Mouse (Mus musculus): ENCODE data around the gene Cdk5rap3. TPM values are rescaled to one million over a fixed set of nuclear protein-coding genes. Genes with fewer than 3 reads are reported as not detected.

Cdk5rap3 gene
- polyA plus RNA-seq, 1 experiment, result 55.7 TPM

- TF ChIP-seq CTCF (IDR thresholded peaks at IDR 0.05; ENCODE audit: borderline replicate concordance, insufficient read depth, low read length), result no peak
- no peak for TF ChIP-seq POLR2A (IDR thresholded peaks at IDR 0.05; ENCODE audit: low read depth, low read length)
Observed at GRCm38 (mm10) chr11:96946498-96946897, 30.2 kb upstream of the Cdk5rap3 start.

GRCm38 (mm10) chr11:96944844-96945580, 28.7 kb upstream of the Cdk5rap3 start:
- no peaks in the 10 kb centered on the region for H3K4me1 ChIP-seq (ENCODE audit: control insufficient read depth, insufficient read depth, low read length)
- no peak overlapping the region for H3K27ac ChIP-seq (ENCODE audit: insufficient read depth, low read length)
- H3K4me3 ChIP-seq (ENCODE audit: insufficient read depth, low read length), result no peak overlapping the region
- TF ChIP-seq CTCF (IDR thresholded peaks at IDR 0.05; ENCODE audit: borderline replicate concordance, insufficient read depth, low read length) (no peak), POLR2A (IDR thresholded peaks at IDR 0.05; ENCODE audit: low read depth, low read length) (no peak)

More at GRCm38 (mm10) chr11:96946498-96946897, 30.2 kb upstream of the Cdk5rap3 start:
- Histone ChIP-seq H3K4me1 (ENCODE audit: control insufficient read depth, insufficient read depth, low read length) (no peaks in the 10 kb centered on the region), H3K27ac (ENCODE audit: insufficient read depth, low read length) (no peak overlapping the region), H3K4me3 (ENCODE audit: insufficient read depth, low read length) (no peak overlapping the region)

GRCm38 (mm10) chr11:96943746-96944304, 27.5 kb upstream of the Cdk5rap3 start, which contains the start of gene Pnpo:
Pnpo (minus strand) TSS chr11:96943986.
- H3K27ac ChIP-seq (ENCODE audit: insufficient read depth, low read length), result no peak within 1 kb of the TSS
- H3K4me3 ChIP-seq (ENCODE audit: insufficient read depth, low read length), result peak within 1 kb of the TSS; percentile 66
- TF ChIP-seq CTCF (IDR thresholded peaks at IDR 0.05; ENCODE audit: borderline replicate concordance, insufficient read depth, low read length) (no peak), POLR2A (IDR thresholded peaks at IDR 0.05; ENCODE audit: low read depth, low read length) (peak; percentile 68)
- H3K4me1 ChIP-seq (ENCODE audit: control insufficient read depth, insufficient read depth, low read length), result no peaks in the 10 kb centered on the region

- Histone ChIP-seq H3K4me1 (ENCODE audit: control insufficient read depth, insufficient read depth, low read length) (no peaks in the 10 kb centered on the region), H3K4me3 (ENCODE audit: insufficient read depth, low read length) (no peak overlapping the region), H3K27ac (ENCODE audit: insufficient read depth, low read length) (no peak overlapping the region)
- TF ChIP-seq POLR2A (IDR thresholded peaks at IDR 0.05; ENCODE audit: low read depth, low read length) (no peak), CTCF (IDR thresholded peaks at IDR 0.05; ENCODE audit: borderline replicate concordance, insufficient read depth, low read length) (no peak)
Observed at GRCm38 (mm10) chr11:96941989-96942590, 25.8 kb upstream of the Cdk5rap3 start.

- no peak overlapping the region for H3K4me3 ChIP-seq (ENCODE audit: insufficient read depth, low read length)
- no peaks in the 10 kb centered on the region for H3K4me1 ChIP-seq (ENCODE audit: control insufficient read depth, insufficient read depth, low read length)
- TF ChIP-seq CTCF (IDR thresholded peaks at IDR 0.05; ENCODE audit: borderline replicate concordance, insufficient read depth, low read length), result no peak
- no peak for TF ChIP-seq POLR2A (IDR thresholded peaks at IDR 0.05; ENCODE audit: low read depth, low read length)
- H3K27ac ChIP-seq (ENCODE audit: insufficient read depth, low read length), result no peak overlapping the region
Observed at GRCm38 (mm10) chr11:96940578-96941465, 24.5 kb upstream of the Cdk5rap3 start.

- TF ChIP-seq POLR2A (IDR thresholded peaks at IDR 0.05; ENCODE audit: low read depth, low read length), result no peak
- no peak for TF ChIP-seq CTCF (IDR thresholded peaks at IDR 0.05; ENCODE audit: borderline replicate concordance, insufficient read depth, low read length)
- H3K27ac ChIP-seq (ENCODE audit: insufficient read depth, low read length), result no peak overlapping the region
- no peak overlapping the region for H3K4me3 ChIP-seq (ENCODE audit: insufficient read depth, low read length)
- H3K4me1 ChIP-seq (ENCODE audit: control insufficient read depth, insufficient read depth, low read length), result no peaks in the 10 kb centered on the region
Observed at GRCm38 (mm10) chr11:96938426-96938800, 22.1 kb upstream of the Cdk5rap3 start.

GRCm38 (mm10) chr11:96937549-96938425, 21.5 kb upstream of the Cdk5rap3 start:
- Histone ChIP-seq H3K4me1 (ENCODE audit: control insufficient read depth, insufficient read depth, low read length) (no peaks in the 10 kb centered on the region), H3K27ac (ENCODE audit: insufficient read depth, low read length) (no peak overlapping the region), H3K4me3 (ENCODE audit: insufficient read depth, low read length) (no peak overlapping the region)
- TF ChIP-seq POLR2A (IDR thresholded peaks at IDR 0.05; ENCODE audit: low read depth, low read length) (no peak), CTCF (IDR thresholded peaks at IDR 0.05; ENCODE audit: borderline replicate concordance, insufficient read depth, low read length) (peak; percentile 68)

GRCm38 (mm10) chr11:96935872-96936650, 19.8 kb upstream of the Cdk5rap3 start:
- H3K4me3 ChIP-seq (ENCODE audit: insufficient read depth, low read length), result no peak overlapping the region
- H3K4me1 ChIP-seq (ENCODE audit: control insufficient read depth, insufficient read depth, low read length), result no peaks in the 10 kb centered on the region
- TF ChIP-seq CTCF (IDR thresholded peaks at IDR 0.05; ENCODE audit: borderline replicate concordance, insufficient read depth, low read length), result no peak
- TF ChIP-seq POLR2A (IDR thresholded peaks at IDR 0.05; ENCODE audit: low read depth, low read length), result no peak
- no peak overlapping the region for H3K27ac ChIP-seq (ENCODE audit: insufficient read depth, low read length)

Data from embryonic fibroblast, embryonic 13.5 days (primary cell).